Mouse (Mus musculus) liver, postnatal 0 days (tissue): ENCODE measurements around the gene Mpdu1.

Source experiments
- CTCF ChIP-seq: sonication (generic); IDR thresholded peaks from 2 replicates; pipeline ENCODE4 v1.5.1; 2016; ENCODE audit warnings: antibody characterized with exemption, low read depth
- EP300 ChIP-seq: IDR thresholded peaks from 2 replicates; pipeline ENCODE4 v1.6.1; 2016; ENCODE audit warnings: antibody characterized with exemption, low read depth, mild to moderate bottlenecking

DNA sequence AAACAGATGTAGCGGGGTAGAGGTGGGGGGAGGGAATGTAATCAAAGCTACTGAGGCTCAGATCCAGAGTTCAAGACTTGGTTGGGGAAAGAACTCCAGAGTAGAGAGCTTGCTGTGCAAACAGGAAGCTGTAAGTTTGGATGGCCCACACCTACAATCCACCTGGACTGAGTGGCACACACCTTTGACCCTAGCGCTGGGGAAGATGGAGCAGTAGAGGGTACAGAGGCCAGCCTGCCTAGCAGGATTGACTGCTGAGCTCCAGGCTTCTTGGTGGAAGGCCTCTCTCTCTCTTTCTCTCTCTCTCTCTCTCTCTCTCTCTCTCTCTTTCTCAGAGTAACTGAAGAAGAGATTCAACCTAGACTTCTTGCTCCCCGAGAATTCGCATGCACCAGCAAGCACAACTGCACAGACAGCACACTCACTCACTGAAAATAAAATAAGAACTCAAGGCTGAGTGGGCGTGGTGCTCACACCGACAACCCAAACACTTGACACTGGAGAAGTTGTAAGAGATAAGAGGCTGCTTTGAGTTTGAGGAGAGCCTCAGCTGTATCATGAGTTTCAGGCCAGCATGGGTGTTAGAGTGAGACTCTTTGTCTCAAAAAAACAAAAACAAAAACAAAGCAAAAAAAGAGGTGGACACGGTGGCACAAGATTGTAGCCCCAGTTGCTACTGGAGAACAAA, 41.9 kb downstream of the Mpdu1 start:
- TF ChIP-seq EP300 (no peak), CTCF (no peak)
